Mouse (Mus musculus) ES-E14 (cell line): ENCODE data around the gene Asic3.

Experiments used
- CHD2 ChIP-seq: IDR thresholded peaks from 2 replicates; pipeline ENCODE4 v1.6.1; 2014; ENCODE audit warnings: mild to moderate bottlenecking, low read depth, low read length, inconsistent platforms
- HCFC1 ChIP-seq: IDR thresholded peaks from 2 replicates; pipeline ENCODE4 v1.6.1; 2012; ENCODE audit warnings: low read length, inconsistent platforms, borderline replicate concordance; ENCODE audit not compliant: insufficient read depth
- MAFK ChIP-seq: IDR thresholded peaks from 2 replicates; pipeline ENCODE4 v1.6.1; 2014; ENCODE audit warnings: mild to moderate bottlenecking, low read depth, low read length, inconsistent platforms; ENCODE audit not compliant: insufficient read depth
- ZC3H11A ChIP-seq: IDR thresholded peaks from 2 replicates; pipeline ENCODE4 v1.6.1; 2012; ENCODE audit warnings: low read depth, mild to moderate bottlenecking, inconsistent platforms, low read length, borderline replicate concordance

- TF ChIP-seq MAFK (no peak), CHD2 (no peak), HCFC1 (no peak), ZC3H11A (no peak)
Measured at GRCm38 (mm10) chr5:24378700-24379099, 34.5 kb upstream of the Asic3 start.
